Mouse (Mus musculus): ENCODE measurements at regions not wholly inside any gene's neighbourhood (a gene's known extent, or its start where the extent isn't known, plus 50 kb on each side); places are given as distances from the start of the nearest gene placed in this dataset.
A peak's percentile ranks its signal among the peaks of the same experiment; 100 is the strongest.
"Not testable (repeated sequence)": the region's sequence is repeated elsewhere in the genome, so short reads cannot be mapped to it uniquely, and the experiment has no call there.

GRCm38 (mm10) chr12:51294971-51295477, 52.8 kb upstream of the G2e3 start:
- DNase-seq: no peak

GRCm38 (mm10) chr12:51278358-51278757, 69.5 kb upstream of the G2e3 start:
- DNase-seq: no peak

GRCm38 (mm10) chr12:51275818-51276538, 71.9 kb upstream of the G2e3 start:
- no peak for DNase-seq

- DNase-seq: no peak
These were observed 74.4 kb upstream of the G2e3 start for GRCm38 (mm10) chr12:51273486-51273885.

- no peak for DNase-seq
These were observed 105.0 kb upstream of the G2e3 start for GRCm38 (mm10) chr12:51242839-51243238.

- DNase-seq: no peak
These were observed 106.6 kb upstream of the G2e3 start for GRCm38 (mm10) chr12:51241131-51241781.

- DNase-seq: no peak
These were observed 136.2 kb upstream of the G2e3 start for GRCm38 (mm10) chr12:51211691-51212090.

- DNase-seq: peak in 1 of 2 experiments; percentile 52
These were observed 151.6 kb upstream of the G2e3 start for GRCm38 (mm10) chr12:51196289-51196688.

- no peak for DNase-seq
These were observed 152.7 kb upstream of the G2e3 start for GRCm38 (mm10) chr12:51195136-51195535.

GRCm38 (mm10) chr12:51190754-51191153, 157.1 kb upstream of the G2e3 start:
- no peak for DNase-seq

- DNase-seq: no peak
These were observed 157.7 kb upstream of the G2e3 start for GRCm38 (mm10) chr12:51190186-51190585.

- DNase-seq: peak; percentile 15 to 21
These were observed 159.6 kb upstream of the G2e3 start for GRCm38 (mm10) chr12:51188229-51188628.

- no peak for DNase-seq
These were observed 160.1 kb upstream of the G2e3 start for GRCm38 (mm10) chr12:51187726-51188125.

GRCm38 (mm10) chr12:51185751-51186150, 162.1 kb upstream of the G2e3 start:
- DNase-seq: no peak

- no peak for DNase-seq
These were observed 172.7 kb upstream of the G2e3 start for GRCm38 (mm10) chr12:51174906-51175756.

GRCm38 (mm10) chr12:51165186-51165585, 182.7 kb upstream of the G2e3 start:
- DNase-seq: no peak

- no peak for DNase-seq
These were observed 186.9 kb upstream of the G2e3 start for GRCm38 (mm10) chr12:51160995-51161394.

GRCm38 (mm10) chr12:51160122-51160521, 187.7 kb upstream of the G2e3 start:
- no peak for DNase-seq

GRCm38 (mm10) chr12:51147963-51148362, 199.9 kb upstream of the G2e3 start:
- no peak for DNase-seq

- no peak for DNase-seq
These were observed 204.0 kb upstream of the G2e3 start for GRCm38 (mm10) chr12:51143840-51144239.

GRCm38 (mm10) chr12:51143196-51143595, 204.7 kb upstream of the G2e3 start:
- no peak for DNase-seq

- DNase-seq: not testable (repeated sequence)
These were observed 214.2 kb upstream of the G2e3 start for GRCm38 (mm10) chr12:51133676-51134075.

- no peak for DNase-seq
These were observed 219.6 kb upstream of the G2e3 start for GRCm38 (mm10) chr12:51128274-51128673.

Measured in kidney, adult 8-10 months (tissue).